ENCODE assay signal across 7 mouse cellular contexts in the genomic region with DNA sequence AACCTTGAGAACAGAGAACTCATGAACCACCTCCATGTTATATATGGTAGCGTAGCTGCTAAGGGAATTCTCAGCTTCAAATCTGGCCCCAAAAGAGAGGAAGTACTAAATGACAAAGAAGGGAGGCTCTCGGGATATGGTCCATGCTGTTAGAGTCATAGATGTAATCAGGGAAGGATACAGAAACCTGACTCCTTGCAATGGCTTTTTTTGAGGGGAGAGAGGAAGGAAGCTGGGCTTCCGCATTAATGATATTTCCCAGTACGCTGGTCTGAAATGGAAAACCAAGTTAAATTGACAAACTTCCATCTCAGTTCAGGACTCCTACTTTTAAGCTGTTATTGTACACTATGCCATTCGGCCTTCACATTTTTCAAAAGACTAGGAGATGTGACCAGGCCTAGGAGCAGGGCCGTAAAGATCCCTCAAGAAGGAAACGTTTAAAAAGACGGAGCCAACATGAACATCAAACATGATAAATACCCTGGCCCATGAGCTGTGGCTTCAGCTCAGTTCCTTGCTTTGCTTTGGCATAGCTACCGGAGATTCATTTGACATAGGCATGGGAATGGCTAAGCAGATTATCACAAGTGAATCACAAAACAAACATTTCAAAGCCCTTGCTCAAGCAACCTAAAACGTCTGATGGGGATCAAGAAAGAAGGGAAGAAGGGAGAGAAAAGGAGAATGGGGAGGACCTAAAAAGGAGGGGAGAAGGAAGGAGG.
DNase-seq lines count a peak whose midpoint lies in the region; ATAC-seq and TF ChIP-seq lines count a peak whose summit lies in the region.

No protein-coding gene starts in this region.

- H3K27me3 ChIP-seq in neural tube, embryonic 11.5 days (ENCODE audit: control insufficient read depth, insufficient read depth, low read length) = no peaks in the 10 kb centered on the region
- H3K27me3 ChIP-seq in liver, embryonic 11.5 days (replicated peaks; ENCODE audit: control insufficient read depth, insufficient read depth, low read length) = no peaks in the 10 kb centered on the region
- no peaks in the 10 kb centered on the region for H3K27me3 ChIP-seq in cerebellum, adult 2 months (ENCODE audit: control insufficient read depth, insufficient read depth, low read length)

- H3K27ac ChIP-seq in neural tube, embryonic 11.5 days (ENCODE audit: low read depth, low read length) = peak overlapping the region; percentile 88
- H3K27ac ChIP-seq in liver, embryonic 11.5 days (ENCODE audit: low read depth, low read length) = peak overlapping the region; percentile 80
- no peak overlapping the region for H3K27ac ChIP-seq in cerebellum, adult 2 months (ENCODE audit: insufficient read depth, low read length)

- H3K4me2 ChIP-seq in neural tube, embryonic 11.5 days (ENCODE audit: low read depth) = no peak overlapping the region
- peak overlapping the region; percentile 46 for H3K4me2 ChIP-seq in liver, embryonic 11.5 days

- no peak for TF ChIP-seq POLR2A in cerebellum, adult 2 months (IDR thresholded peaks at IDR 0.05; ENCODE audit: borderline replicate concordance, insufficient read depth, low read length)

- peak overlapping the region; percentile 45; the same call in 1 of the 2 replicates for H3K9ac ChIP-seq in neural tube, embryonic 11.5 days (ENCODE audit: low read length)
- H3K9ac ChIP-seq in liver, embryonic 11.5 days (ENCODE audit: low read depth, low read length) = no peak overlapping the region

- no peaks in the 10 kb centered on the region for H3K36me3 ChIP-seq in neural tube, embryonic 11.5 days (ENCODE audit: control insufficient read depth, insufficient read depth, low read length)
- no peaks in the 10 kb centered on the region for H3K36me3 ChIP-seq in liver, embryonic 11.5 days (ENCODE audit: control insufficient read depth, insufficient read depth, low read length)

- no peak for DNase-seq in neural tube, embryonic 11.5 days (ENCODE audit: low spot score)
- no peak for DNase-seq in neural tube, embryonic 10.5 days (ENCODE audit: extremely low spot score, low spot score)
- DNase-seq in heart, adult 9 months (ENCODE audit: low spot score in 2 of 2) = peak; percentile 32 to 47
- no peak for DNase-seq in liver, embryonic 11.5 days (ENCODE audit: low spot score)
- DNase-seq in cerebellum, postnatal 10 days = no peak
- no peak for DNase-seq in cerebellum, adult 2 months
- DNase-seq in layer of hippocampus, adult 9-10 months (ENCODE audit: low spot score) = no peak

- H3K9me3 ChIP-seq in neural tube, embryonic 11.5 days (ENCODE audit: control insufficient read depth, low read length) = no peaks in the 10 kb centered on the region
- no peaks in the 10 kb centered on the region for H3K9me3 ChIP-seq in liver, embryonic 11.5 days (ENCODE audit: control insufficient read depth, low read length)

- no peak for ATAC-seq in neural tube, embryonic 11.5 days (ENCODE audit: insufficient read depth, low FRiP score, low TSS enrichment)
- ATAC-seq in liver, embryonic 11.5 days (replicated peaks; ENCODE audit: low FRiP score) = 0 out of 2 replicates have a peak, but pooled peaks have one; percentile 6

- no peak overlapping the region for H3K4me3 ChIP-seq in neural tube, embryonic 11.5 days (ENCODE audit: low read depth, low read length)
- H3K4me3 ChIP-seq in liver, embryonic 11.5 days (ENCODE audit: low read depth, low read length) = no peak overlapping the region
- no peak overlapping the region for H3K4me3 ChIP-seq in cerebellum, adult 2 months (replicated peaks; ENCODE audit: insufficient read depth, low read depth, low read length)

- 55% methylated on average over 10 of the region's 10 CpGs for WGBS in neural tube, embryonic 11.5 days
- WGBS in liver, embryonic 11.5 days = 46% methylated on average over 10 of the region's 10 CpGs
- 77% methylated on average over 10 of the region's 10 CpGs for WGBS in cerebellum, adult 2 months

- TF ChIP-seq CTCF in cerebellum, adult 2 months (IDR thresholded peaks at IDR 0.05; ENCODE audit: borderline replicate concordance, insufficient read depth, low read depth, low read length) = no peak

- H3K4me1 ChIP-seq in neural tube, embryonic 11.5 days (ENCODE audit: control insufficient read depth, insufficient read depth, low read length) = peaks cover 14% of the 10 kb centered on the region
- H3K4me1 ChIP-seq in liver, embryonic 11.5 days (replicated peaks; ENCODE audit: control insufficient read depth, insufficient read depth, low read length) = peaks cover 13% of the 10 kb centered on the region
- H3K4me1 ChIP-seq in cerebellum, adult 2 months (ENCODE audit: control insufficient read depth, insufficient read depth, low read length) = no peaks in the 10 kb centered on the region

Comparison
In these comparisons a context has a peak if more than half of its experiments do, and no peak if none do; other contexts are left out.
1. DNase-seq: peak in heart, adult 9 months (2 of 2); none in neural tube, embryonic 11.5 days (single experiment), neural tube, embryonic 10.5 days (single experiment), liver, embryonic 11.5 days (single experiment), cerebellum, postnatal 10 days (0 of 2), cerebellum, adult 2 months (0 of 2) and layer of hippocampus, adult 9-10 months (single experiment).